Mouse (Mus musculus) gastrocnemius, postnatal 25 days (tissue): Measurements from ENCODE around the gene Sec11a. TPM values are rescaled to one million over a fixed set of nuclear protein-coding genes. Genes with fewer than 3 reads are reported as not detected.

ENCODE experiments used
- DNase-seq: peaks from one replicate; pipeline ENCODE4 v3.0.0; 2022
- total RNA-seq, 2 experiments: library from RNA; stranded (reverse); gene quantifications; 1 replicate in 1 of 2; 2 replicates in 1 of 2; pipeline ENCODE4 v1.2.3; 2021

Sec11a gene
- total RNA-seq, 2 experiments from 2014 or later = 25.4 to 29.9 TPM

- DNase-seq = peak; percentile 23
Measured at GRCm38 (mm10) chr7:80860227-80860626, 87.4 kb downstream of the Sec11a start.

- DNase-seq = peak; percentile 64
Measured at GRCm38 (mm10) chr7:80857181-80857580, 90.4 kb downstream of the Sec11a start.

GRCm38 (mm10) chr7:80855316-80855715 is 92.3 kb downstream of the Sec11a start:
- no peak for DNase-seq

Other genes starting within 250 kb of the Sec11a start
- gene Iqgap1, start 121.8 kb downstream of the Sec11a start, total RNA-seq = 10 to 100 TPM; 16.8 to 18.8 TPM
- 1 to 10 TPM; 1.5 to 1.6 TPM for gene Zscan2, start 86.9 kb downstream of the Sec11a start, total RNA-seq
- 1 to 10 TPM; 3.1 to 4.2 TPM for gene Wdr73, start 46.5 kb downstream of the Sec11a start, total RNA-seq
- 1 to 10 TPM; 2.2 to 2.7 TPM for gene Nmb, start 42.7 kb downstream of the Sec11a start, total RNA-seq
- gene Zfp592, start 45.9 kb upstream of the Sec11a start, total RNA-seq = 10 to 100 TPM; 10.2 to 10.6 TPM
- 100 to 1,000 TPM; 213 to 256 TPM for gene Alpk3, start 109.8 kb upstream of the Sec11a start, total RNA-seq
- gene Slc28a1, start 167.0 kb upstream of the Sec11a start, total RNA-seq = under 1 TPM; 0.19 to 0.20 TPM